Mouse (Mus musculus): ENCODE measurements around the gene Ttc5. TPM values are rescaled to one million over a fixed set of nuclear protein-coding genes. Genes with fewer than 3 reads are reported as not detected.
A peak's percentile ranks its signal among the peaks of the same experiment; 100 is the strongest.
"Not testable (repeated sequence)": the region's sequence is repeated elsewhere in the genome, so short reads cannot be mapped to it uniquely, and the experiment has no call there.

Gene Ttc5
- 59.9 and 65.2 TPM in 2 replicates for polyA plus RNA-seq (2015; fragmentation: Nextera tagmentation; extraction: Ambion mirVana)

DNA sequence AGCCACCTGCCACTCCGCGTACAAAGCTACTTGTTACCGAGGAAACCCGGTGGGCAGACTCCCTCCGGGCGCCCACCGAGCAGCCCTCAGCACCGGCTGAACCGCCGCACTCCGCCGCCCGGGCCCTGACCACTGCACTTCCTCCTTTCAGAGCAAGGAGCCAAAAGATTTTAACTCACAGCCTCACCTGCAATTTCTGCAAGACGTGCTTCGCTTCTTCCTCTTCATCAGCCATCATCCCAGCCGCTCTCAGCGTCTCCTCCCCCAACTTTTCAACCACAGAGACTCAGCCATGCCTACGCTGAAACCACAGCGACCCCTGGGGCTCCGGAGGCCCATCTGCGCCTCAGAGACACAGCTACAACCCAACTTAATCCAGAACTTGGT is at the start of gene Ttc5:
Gene Ttc5 (minus strand): TSS at position 269 of the 387 bp plus-strand sequence.
- WGBS = under 1% methylated on average over 21 of the region's 21 CpGs
- H3K27ac ChIP-seq = peak within 1 kb of the TSS; percentile 49; the same call in 1 of the 2 replicates
- H3K27me3 ChIP-seq (replicated peaks) = no peaks in the 10 kb centered on the region
- peak within 1 kb of the TSS; percentile 71 for H3K4me3 ChIP-seq (replicated peaks)
- no peaks in the 10 kb centered on the region for H3K9me3 ChIP-seq
- H3K4me2 ChIP-seq = peak within 1 kb of the TSS; percentile 55
- ATAC-seq (ENCODE audit: insufficient read depth, low FRiP score, low read depth) = peak; percentile 93
- H3K9ac ChIP-seq = peak within 1 kb of the TSS; percentile 60
- H3K36me3 ChIP-seq = peaks cover 3% of the 10 kb centered on the region; the same call in 1 of the 2 replicates
- H3K4me1 ChIP-seq = 0 out of 2 replicates have a peak, but pooled peaks cover 5% of the 10 kb centered on the region

DNA sequence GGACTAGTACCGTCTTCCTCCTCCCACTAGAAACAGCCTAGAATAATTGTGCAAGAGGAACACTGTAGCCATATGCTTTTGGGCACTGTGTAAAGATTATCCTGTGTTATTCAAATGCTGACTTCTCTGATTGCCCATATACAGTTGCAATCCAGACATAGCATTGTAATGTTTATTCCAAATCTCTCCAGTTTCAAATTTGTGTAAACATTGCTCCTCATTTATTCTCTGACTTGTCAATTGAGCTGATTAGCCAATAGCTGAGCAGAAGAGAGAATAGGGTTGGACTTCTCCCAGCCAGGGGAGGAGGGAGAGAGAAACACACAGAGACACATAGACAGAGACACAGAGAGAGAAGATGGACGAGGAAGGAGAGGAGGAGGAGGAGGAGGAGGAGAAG is 49.1 kb upstream of the Ttc5 start:
- WGBS = 42% methylated on average over 2 of the region's 2 CpGs
- Histone ChIP-seq H3K27me3 (replicated peaks) (no peaks in the 10 kb centered on the region), H3K4me1 (no peaks in the 10 kb centered on the region), H3K27ac (no peak overlapping the region), H3K4me2 (no peak overlapping the region), H3K9ac (no peak overlapping the region), H3K4me3 (replicated peaks) (no peak overlapping the region), H3K9me3 (no peaks in the 10 kb centered on the region), H3K36me3 (0 out of 2 replicates have a peak, but pooled peaks cover 5% of the 10 kb centered on the region)
- no peak; the same call in 1 of the 2 replicates for ATAC-seq (ENCODE audit: insufficient read depth, low FRiP score, low read depth)

DNA sequence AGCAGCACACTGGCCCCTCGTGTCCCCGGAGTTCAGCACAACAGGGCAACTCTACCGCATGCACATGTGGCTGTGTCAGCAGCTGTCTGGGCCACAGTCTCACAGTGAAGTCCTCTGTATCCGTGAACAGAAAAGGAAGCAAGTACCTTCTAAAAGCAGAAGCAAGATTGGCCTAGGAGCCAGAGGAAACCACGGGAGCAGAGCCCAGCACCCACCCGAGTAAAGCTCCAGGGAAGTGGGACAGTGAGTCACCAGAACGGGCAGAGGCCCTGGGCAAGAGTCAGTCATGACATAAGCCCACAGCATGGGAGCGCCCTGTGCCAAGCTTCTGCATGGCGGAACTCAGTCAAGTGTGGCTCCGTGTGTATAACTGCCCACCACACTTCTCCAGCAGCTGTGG is 48.6 kb upstream of the Ttc5 start:
- Histone ChIP-seq H3K36me3 (0 out of 2 replicates have a peak, but pooled peaks cover 5% of the 10 kb centered on the region), H3K4me2 (no peak overlapping the region), H3K4me1 (no peaks in the 10 kb centered on the region), H3K27me3 (replicated peaks) (no peaks in the 10 kb centered on the region), H3K9ac (no peak overlapping the region), H3K27ac (no peak overlapping the region), H3K4me3 (replicated peaks) (no peak overlapping the region), H3K9me3 (no peaks in the 10 kb centered on the region)
- WGBS = 72% methylated on average over 10 of the region's 10 CpGs
- ATAC-seq (ENCODE audit: insufficient read depth, low FRiP score, low read depth) = 0 out of 2 replicates have a peak, but pooled peaks have one; percentile 23

DNA sequence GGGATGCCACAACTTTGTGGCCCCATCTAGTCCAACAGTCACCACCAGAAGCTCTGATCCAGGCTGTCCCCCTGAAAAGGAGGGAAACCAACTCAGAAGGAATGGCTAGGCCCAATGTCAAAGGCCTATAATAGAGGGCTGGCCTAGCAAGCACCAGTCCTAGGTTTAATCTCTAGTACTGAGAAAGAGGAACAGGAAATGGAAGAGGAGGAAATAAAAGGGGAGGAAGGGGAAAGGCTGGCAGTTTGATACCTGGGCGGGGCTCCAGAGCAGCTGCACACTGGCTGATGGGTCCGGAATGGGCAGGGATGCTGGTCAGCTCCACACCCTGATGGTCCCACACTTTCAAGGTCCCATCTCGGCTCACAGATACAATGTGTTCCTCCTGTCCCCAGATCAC is 44.6 kb upstream of the Ttc5 start:
- H3K27ac ChIP-seq = no peak overlapping the region
- no peak overlapping the region for H3K4me3 ChIP-seq (replicated peaks)
- H3K4me1 ChIP-seq = no peaks in the 10 kb centered on the region
- H3K9me3 ChIP-seq = no peaks in the 10 kb centered on the region
- H3K9ac ChIP-seq = no peak overlapping the region
- H3K27me3 ChIP-seq (replicated peaks) = no peaks in the 10 kb centered on the region
- no peaks in the 10 kb centered on the region for H3K36me3 ChIP-seq
- H3K4me2 ChIP-seq = no peak overlapping the region
- ATAC-seq (ENCODE audit: insufficient read depth, low FRiP score, low read depth) = no peak
- WGBS = 76% methylated on average over 3 of the region's 3 CpGs

DNA sequence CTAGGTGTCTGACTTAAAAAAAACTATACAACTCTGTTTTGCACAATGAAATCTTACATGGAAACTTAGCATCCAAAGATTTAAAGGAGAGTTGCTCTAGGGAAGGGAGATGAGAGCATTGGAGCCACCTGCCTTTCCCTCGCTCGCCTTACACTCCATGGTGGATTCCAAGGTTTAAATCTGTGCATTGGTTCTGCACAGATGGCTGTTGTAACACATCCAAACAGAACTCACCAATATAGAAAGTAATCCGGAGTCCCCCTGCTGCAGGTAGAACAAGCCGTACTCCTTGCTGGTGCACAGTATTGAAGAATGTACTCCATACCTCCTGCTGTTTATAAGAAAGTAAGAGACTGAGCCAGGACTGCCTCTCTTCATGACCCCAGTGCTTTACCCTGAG is 41.3 kb upstream of the Ttc5 start:
- no peak overlapping the region for H3K27ac ChIP-seq
- no peak overlapping the region for H3K9ac ChIP-seq
- no peaks in the 10 kb centered on the region for H3K9me3 ChIP-seq
- no peak overlapping the region for H3K4me2 ChIP-seq
- peaks cover 8% of the 10 kb centered on the region; the same call in 1 of the 2 replicates for H3K36me3 ChIP-seq
- no peak for ATAC-seq (ENCODE audit: insufficient read depth, low FRiP score, low read depth)
- H3K4me1 ChIP-seq = no peaks in the 10 kb centered on the region
- H3K4me3 ChIP-seq (replicated peaks) = no peak overlapping the region
- WGBS = 85% methylated on average over 4 of the region's 4 CpGs
- no peaks in the 10 kb centered on the region for H3K27me3 ChIP-seq (replicated peaks)

DNA sequence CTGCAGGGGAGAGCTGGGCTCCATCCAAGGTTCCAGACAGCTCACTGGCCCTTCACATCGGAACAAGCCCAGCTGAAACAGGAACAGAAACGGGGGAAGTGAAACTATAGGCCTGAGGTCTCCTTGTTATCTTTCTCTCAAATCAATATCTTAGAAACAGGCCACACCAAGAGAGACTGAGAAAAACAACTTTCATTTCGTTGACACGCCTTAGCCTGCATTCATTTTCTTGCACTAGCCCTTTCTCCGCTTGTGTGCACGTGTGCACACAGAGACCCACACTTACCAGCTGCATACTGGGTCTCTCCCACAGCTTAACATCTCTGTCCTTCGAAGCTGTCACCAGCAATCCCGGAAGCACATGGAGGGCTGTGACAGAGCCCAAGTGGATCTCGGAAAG is 38.9 kb upstream of the Ttc5 start:
- no peak overlapping the region for H3K4me2 ChIP-seq
- H3K4me3 ChIP-seq (replicated peaks) = no peak overlapping the region
- no peaks in the 10 kb centered on the region for H3K9me3 ChIP-seq
- 80% methylated on average over 9 of the region's 9 CpGs for WGBS
- H3K9ac ChIP-seq = no peak overlapping the region
- H3K36me3 ChIP-seq = peaks cover 31% of the 10 kb centered on the region
- H3K27ac ChIP-seq = no peak overlapping the region
- no peaks in the 10 kb centered on the region for H3K4me1 ChIP-seq
- no peak for ATAC-seq (ENCODE audit: insufficient read depth, low FRiP score, low read depth)
- H3K27me3 ChIP-seq (replicated peaks) = no peaks in the 10 kb centered on the region

DNA sequence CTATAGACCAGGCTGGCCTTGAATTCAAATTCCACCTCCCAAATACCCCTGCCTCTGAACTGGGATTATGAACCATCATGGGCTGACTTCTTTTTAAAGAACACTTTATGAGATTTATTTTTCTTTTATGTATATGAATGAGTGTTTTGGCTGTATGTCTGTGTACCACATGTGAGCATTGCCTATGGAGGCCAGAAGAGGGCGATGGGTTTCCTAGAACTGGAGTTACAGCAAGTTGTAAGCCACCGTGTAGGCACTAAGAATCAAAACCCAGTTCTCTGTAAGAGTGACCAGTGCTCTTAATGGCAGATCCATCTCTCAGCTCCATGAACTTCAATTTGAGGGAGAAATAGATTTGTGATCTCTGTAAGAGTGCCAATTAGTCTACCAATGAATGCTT is 37.9 kb upstream of the Ttc5 start:
- H3K9me3 ChIP-seq = no peaks in the 10 kb centered on the region
- ATAC-seq (ENCODE audit: insufficient read depth, low FRiP score, low read depth) = no peak
- H3K36me3 ChIP-seq = peaks cover 35% of the 10 kb centered on the region
- H3K9ac ChIP-seq = no peak overlapping the region
- H3K4me3 ChIP-seq (replicated peaks) = no peak overlapping the region
- 71% methylated on average over 2 of the region's 2 CpGs for WGBS
- H3K4me2 ChIP-seq = no peak overlapping the region
- no peaks in the 10 kb centered on the region for H3K4me1 ChIP-seq
- no peak overlapping the region for H3K27ac ChIP-seq
- no peaks in the 10 kb centered on the region for H3K27me3 ChIP-seq (replicated peaks)

DNA sequence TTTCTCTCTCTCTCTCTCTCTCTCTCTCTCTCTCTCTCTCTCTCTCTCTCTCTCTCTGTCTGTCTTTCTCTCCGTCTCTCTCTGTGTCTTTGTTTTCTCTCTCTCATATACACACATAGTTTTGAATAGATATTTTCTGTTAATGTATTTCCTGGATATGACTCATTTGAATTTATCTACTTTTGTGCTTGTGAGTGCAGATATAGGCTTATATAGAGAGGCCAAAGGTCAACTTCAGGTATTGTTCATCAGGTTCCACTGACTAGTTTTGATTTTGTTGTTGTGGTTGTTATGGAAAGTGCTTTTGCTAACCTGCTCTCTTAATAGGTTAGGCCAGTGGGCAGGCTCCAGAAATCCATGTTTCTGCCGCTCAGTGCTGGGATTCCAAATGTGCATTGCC is 27.7 kb upstream of the Ttc5 start:
- Histone ChIP-seq H3K36me3 (peaks cover 37% of the 10 kb centered on the region), H3K9me3 (no peaks in the 10 kb centered on the region), H3K9ac (no peak overlapping the region), H3K27ac (no peak overlapping the region), H3K4me1 (peaks cover 4% of the 10 kb centered on the region; the same call in 1 of the 2 replicates), H3K4me2 (no peak overlapping the region), H3K4me3 (replicated peaks) (no peak overlapping the region), H3K27me3 (replicated peaks) (no peaks in the 10 kb centered on the region)
- 77% methylated on average over 2 of the region's 2 CpGs for WGBS
- ATAC-seq (ENCODE audit: insufficient read depth, low FRiP score, low read depth) = no peak

DNA sequence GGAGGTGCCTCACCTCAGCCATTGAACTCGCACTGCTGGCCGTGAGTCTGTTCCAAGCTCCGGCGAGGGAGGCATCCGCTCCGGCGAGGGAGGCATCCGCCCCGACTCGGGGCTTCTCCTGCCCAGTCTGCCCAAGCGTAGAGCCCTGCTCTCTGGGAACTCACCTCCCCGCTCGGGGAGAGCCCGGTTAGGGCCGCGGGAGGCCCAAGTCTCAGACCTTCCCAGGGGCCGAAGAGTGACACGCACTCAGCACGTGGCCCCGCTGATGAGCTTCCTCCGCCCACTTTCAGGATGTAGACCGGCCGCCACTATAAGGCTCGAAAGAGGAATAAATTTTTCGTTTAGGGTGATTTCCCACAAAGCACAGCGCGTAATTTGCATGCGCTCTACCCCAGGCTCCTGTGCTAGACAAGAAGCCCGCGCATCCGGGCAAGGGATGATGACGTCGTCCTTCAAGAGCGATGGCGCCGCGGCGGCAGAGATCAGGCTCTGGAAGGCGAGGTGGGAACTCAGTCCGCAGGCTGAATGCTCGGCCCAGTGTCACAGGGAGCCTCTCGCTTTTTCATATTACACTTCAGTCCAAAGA is 22.3 kb upstream of the Ttc5 start, which contains the start of the genes Ccnb1ip1 and Parp2:
Gene Ccnb1ip1 (minus strand): TSS at position 246 of the 586 bp plus-strand sequence.
Gene Parp2 (plus strand): TSS at position 355 of the 586 bp plus-strand sequence.
- peak; percentile 100 for ATAC-seq (ENCODE audit: insufficient read depth, low FRiP score, low read depth)
- no peaks in the 10 kb centered on the region for H3K27me3 ChIP-seq (replicated peaks)
- H3K9me3 ChIP-seq = no peaks in the 10 kb centered on the region
- H3K9ac ChIP-seq = peak within 1 kb of the TSS; percentile 65
- H3K27ac ChIP-seq = peak within 1 kb of the TSS; percentile 80
- WGBS = 0% methylated on average over 42 of the region's 42 CpGs
- H3K4me3 ChIP-seq (replicated peaks) = peak within 1 kb of the TSS; percentile 56
- peaks cover 6% of the 10 kb centered on the region; the same call in 1 of the 2 replicates for H3K36me3 ChIP-seq
- peaks cover 4% of the 10 kb centered on the region; the same call in 1 of the 2 replicates for H3K4me1 ChIP-seq
- H3K4me2 ChIP-seq = peak within 1 kb of the TSS; percentile 57

DNA sequence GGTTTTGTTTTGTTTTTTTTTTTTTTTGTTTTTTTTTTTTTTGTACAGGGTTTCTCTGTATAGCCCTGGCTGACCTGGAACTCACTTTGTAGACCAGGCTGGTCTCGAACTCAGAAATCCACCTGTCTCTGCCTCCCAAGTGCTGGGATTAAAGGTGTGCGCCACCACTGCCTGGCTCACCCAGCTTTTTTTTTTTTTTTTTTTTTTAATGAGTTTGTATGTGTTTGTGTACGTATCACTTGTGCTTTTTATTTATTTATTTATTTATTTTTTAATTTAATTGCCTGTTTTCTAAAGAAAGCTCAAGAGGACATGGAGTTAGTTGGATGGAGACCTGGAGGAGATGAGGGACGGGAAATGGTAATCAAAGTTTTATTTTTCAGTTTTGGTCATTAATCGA is 21.1 kb upstream of the Ttc5 start:
- H3K9me3 ChIP-seq; H3K4me1 ChIP-seq; H3K27me3 ChIP-seq (replicated peaks); H3K9ac ChIP-seq; ATAC-seq (ENCODE audit: insufficient read depth, low FRiP score, low read depth); H3K4me3 ChIP-seq (replicated peaks); H3K36me3 ChIP-seq: not testable (repeated sequence)
- Histone ChIP-seq H3K27ac (peak overlapping the region; percentile 48; the same call in 1 of the 2 replicates), H3K4me2 (peak overlapping the region; percentile 40)
- 88% methylated on average over 5 of the region's 5 CpGs for WGBS

DNA sequence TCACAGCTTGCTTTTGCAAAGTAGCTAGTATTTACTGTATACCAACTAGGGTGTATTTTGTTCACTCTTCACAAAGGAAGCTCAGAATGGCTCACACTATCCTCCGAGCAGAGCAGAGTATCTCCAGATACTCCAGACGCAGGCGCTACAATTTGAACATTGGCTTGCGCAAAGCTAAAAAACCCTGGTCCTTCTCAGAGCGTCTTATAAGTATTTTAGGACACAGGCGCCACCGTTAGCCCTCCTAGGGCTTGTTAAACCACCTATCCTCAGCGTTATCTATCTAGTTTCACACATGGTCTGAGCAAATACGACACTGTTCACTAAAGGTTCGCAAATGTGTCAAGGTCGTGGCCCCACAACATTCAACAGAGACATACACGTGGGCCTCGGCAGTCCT is 19.4 kb upstream of the Ttc5 start:
- Histone ChIP-seq H3K27ac (no peak overlapping the region), H3K9me3 (no peaks in the 10 kb centered on the region)
- ATAC-seq (ENCODE audit: insufficient read depth, low FRiP score, low read depth) = no peak

DNA sequence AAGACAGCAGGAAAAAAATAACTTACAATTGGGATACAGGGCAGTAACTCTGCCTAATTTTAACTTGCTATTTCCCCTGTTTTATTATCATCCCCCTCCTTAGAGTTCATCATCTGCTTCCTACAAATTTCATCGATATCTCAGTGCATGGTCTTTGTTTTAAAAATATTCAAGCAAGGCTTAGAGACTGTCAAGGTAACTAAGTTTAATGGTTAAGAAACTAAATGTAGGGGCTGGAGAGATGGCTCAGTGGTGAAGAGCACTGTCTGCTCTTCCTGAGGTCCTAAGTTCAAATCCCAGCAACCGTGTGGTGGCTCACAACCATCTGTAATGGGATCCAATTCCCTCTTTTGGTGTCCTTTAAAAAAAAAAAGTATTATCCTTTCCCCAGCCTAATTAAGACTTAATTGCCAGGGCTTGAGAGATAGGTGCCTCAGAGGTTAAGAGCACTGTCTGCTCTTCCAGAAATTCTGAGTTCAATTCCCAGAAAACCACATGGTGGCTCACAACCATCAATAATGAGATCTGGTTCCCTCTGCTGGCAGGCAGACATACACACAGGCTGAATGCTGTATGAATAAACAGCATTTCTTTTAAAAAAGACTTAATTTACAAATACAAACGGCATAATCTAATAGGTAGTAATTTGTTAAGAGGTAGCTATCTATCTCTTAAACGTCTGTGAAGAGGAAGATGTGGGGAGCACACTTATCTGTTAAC is 17.7 kb upstream of the Ttc5 start:
- H3K4me1 ChIP-seq = no peaks in the 10 kb centered on the region; the same call in 1 of the 2 replicates
- H3K27me3 ChIP-seq (replicated peaks) = no peaks in the 10 kb centered on the region
- no peak overlapping the region for H3K4me3 ChIP-seq (replicated peaks)
- ATAC-seq (ENCODE audit: insufficient read depth, low FRiP score, low read depth) = no peak
- H3K4me2 ChIP-seq = no peak overlapping the region
- WGBS = 58% methylated on average over 4 of the region's 4 CpGs
- no peaks in the 10 kb centered on the region for H3K36me3 ChIP-seq
- H3K9ac ChIP-seq = no peak overlapping the region
- H3K9me3 ChIP-seq = no peaks in the 10 kb centered on the region
- H3K27ac ChIP-seq = no peak overlapping the region

More for the DNA sequence above, 19.4 kb upstream of the Ttc5 start:
- H3K36me3 ChIP-seq = no peaks in the 10 kb centered on the region
- 60% methylated on average over 13 of the region's 13 CpGs for WGBS
- no peak overlapping the region for H3K4me2 ChIP-seq
- no peak overlapping the region for H3K9ac ChIP-seq
- peaks cover 4% of the 10 kb centered on the region; the same call in 1 of the 2 replicates for H3K4me1 ChIP-seq
- no peak overlapping the region for H3K4me3 ChIP-seq (replicated peaks)
- no peaks in the 10 kb centered on the region for H3K27me3 ChIP-seq (replicated peaks)

Measured in stomach, embryonic 15.5 days (tissue).